Mouse (Mus musculus): ENCODE measurements around the gene Ifi211.
"Not testable (repeated sequence)": the region's sequence is repeated elsewhere in the genome, so short reads cannot be mapped to it uniquely, and the experiment has no call there.

GRCm38 (mm10) chr1:173941924-173942779, 29.3 kb upstream of the Ifi211 start, which contains the start of the genes Mndal and Ifi203:
- not testable (repeated sequence) for TF ChIP-seq CTCF (conservative IDR thresholded peaks at IDR 0.05; ENCODE audit: insufficient read depth, insufficient read length, low read depth, low read length); POLR2A (IDR thresholded peaks at IDR 0.05; ENCODE audit: low read depth, low read length)
